Mouse (Mus musculus) stomach, embryonic 16.5 days (tissue): ENCODE measurements at regions not wholly inside any gene's neighbourhood (a gene's known extent, or its start where the extent isn't known, plus 50 kb on each side); places are given as distances from the start of the nearest gene placed in this dataset.

Experiments
- ATAC-seq: fragments of 200-750 bp; cut with Nextera tagmentation; 2 replicates; pipeline ENCODE4 v1.8.0; 2017; ENCODE audit warnings: moderate number of reproducible peaks, moderate TSS enrichment; ENCODE audit not compliant: insufficient read depth, low FRiP score
- H3K27ac ChIP-seq: fragments of 300-500 bp; sonication (generic); 2 replicates; pipeline ENCODE4 v1.5.1; 2014; ENCODE audit warnings: low read length
- H3K27me3 ChIP-seq: fragments of 300-500 bp; sonication (generic); 2 replicates; pipeline ENCODE4 v1.6.1; 2014; ENCODE audit warnings: low read length, control low read depth, mixed read lengths; ENCODE audit not compliant: control insufficient read depth, insufficient read depth
- H3K36me3 ChIP-seq: fragments of 300-500 bp; sonication (generic); 2 replicates; pipeline ENCODE4 v1.6.1; 2014; ENCODE audit warnings: low read length; ENCODE audit not compliant: control insufficient read depth, insufficient read depth
- H3K4me1 ChIP-seq: fragments of 300-500 bp; sonication (generic); 2 replicates; pipeline ENCODE4 v1.6.1; 2014; ENCODE audit warnings: low read length, control low read depth, mixed read lengths; ENCODE audit not compliant: control insufficient read depth, insufficient read depth
- H3K4me2 ChIP-seq: fragments of 300-500 bp; sonication (generic); 2 replicates; pipeline ENCODE4 v1.6.1; 2014; ENCODE audit warnings: low read depth, low read length, mixed read lengths
- H3K4me3 ChIP-seq: fragments of 300-500 bp; sonication (generic); replicated peaks from 2 replicates; pipeline ENCODE4 v1.5.1; 2014; ENCODE audit warnings: mild to moderate bottlenecking, low read length
- H3K9ac ChIP-seq: fragments of 300-500 bp; sonication (generic); 2 replicates; pipeline ENCODE4 v1.6.1; 2014; ENCODE audit warnings: low read length
- H3K9me3 ChIP-seq: fragments of 300-500 bp; sonication (generic); replicated peaks from 2 replicates; pipeline ENCODE4 v1.6.1; 2016; ENCODE audit warnings: low read length, control low read depth; ENCODE audit not compliant: control insufficient read depth
- WGBS: fragments of 180-500 bp; shearing (Covaris S2); extraction: QIAGEN DNeasy Blood & Tissue Kit; methylation state at CpG from one replicate; pipeline ENCODE4 v1.1.7; 2014; 5-methylcytosine and 5-hydroxymethylcytosine counted together

DNA sequence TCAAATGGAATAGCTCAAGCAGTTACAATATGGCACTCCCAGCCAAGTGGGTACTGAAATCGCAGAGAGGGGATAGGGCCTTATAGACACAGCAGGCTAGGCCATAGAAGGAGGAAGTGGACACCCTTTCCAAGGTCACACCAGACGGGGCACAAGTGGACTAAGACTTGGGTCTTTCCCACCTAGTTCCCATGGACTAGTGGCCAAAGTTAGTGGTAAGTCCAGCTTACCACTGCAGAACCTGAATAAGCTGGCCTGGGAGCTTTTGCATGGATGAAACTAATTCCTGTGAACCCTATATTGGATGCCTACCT is 216.8 kb upstream of the Spdye4c start:
- Histone ChIP-seq H3K9me3 (no peaks in the 10 kb centered on the region), H3K4me2 (no peak overlapping the region), H3K27ac (0 out of 2 replicates have a peak overlapping the region, but pooled peaks have one; percentile 10), H3K4me1 (peaks cover 3% of the 10 kb centered on the region; the same call in 1 of the 2 replicates), H3K4me3 (no peak overlapping the region), H3K9ac (no peak overlapping the region), H3K36me3 (no peaks in the 10 kb centered on the region), H3K27me3 (no peaks in the 10 kb centered on the region)
- WGBS: 88% methylated on average over 2 of the region's 2 CpGs
- ATAC-seq: no peak

- ATAC-seq: no peak
- H3K4me1 ChIP-seq: peaks cover 3% of the 10 kb centered on the region; the same call in 1 of the 2 replicates
- no peaks in the 10 kb centered on the region for H3K9me3 ChIP-seq
Observed at GRCm38 (mm10) chr2:128374926-128375325, 216.1 kb upstream of the Spdye4c start.

DNA sequence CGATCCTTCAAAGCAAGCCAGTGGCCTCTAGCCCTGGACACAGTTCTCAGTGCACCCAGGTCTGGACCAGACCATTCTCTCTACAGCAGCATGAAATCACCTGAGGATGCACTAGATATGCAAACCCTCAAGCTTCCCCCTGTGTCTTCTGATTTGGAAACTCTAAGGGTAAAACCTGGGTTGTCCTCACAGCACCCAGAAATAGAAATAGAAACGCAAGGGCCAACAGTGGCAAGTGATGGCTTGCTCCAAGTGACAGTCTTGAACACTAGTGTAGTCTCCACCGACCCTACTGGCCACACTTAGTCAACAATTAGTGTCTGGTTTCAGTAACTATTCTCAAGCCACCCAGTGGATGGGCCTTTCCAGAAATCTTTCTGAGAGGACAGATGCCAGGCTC is 215.2 kb upstream of the Spdye4c start:
- no peak for ATAC-seq
- H3K4me2 ChIP-seq: no peak overlapping the region
- H3K36me3 ChIP-seq: no peaks in the 10 kb centered on the region
- 86% methylated on average over 3 of the region's 3 CpGs for WGBS
- no peaks in the 10 kb centered on the region for H3K27me3 ChIP-seq
- H3K27ac ChIP-seq: no peak overlapping the region
- peaks cover 3% of the 10 kb centered on the region; the same call in 1 of the 2 replicates for H3K4me1 ChIP-seq
- H3K4me3 ChIP-seq: no peak overlapping the region
- H3K9ac ChIP-seq: no peak overlapping the region
- no peaks in the 10 kb centered on the region for H3K9me3 ChIP-seq

More at GRCm38 (mm10) chr2:128374926-128375325, 216.1 kb upstream of the Spdye4c start:
- Histone ChIP-seq H3K27ac (no peak overlapping the region), H3K9ac (no peak overlapping the region), H3K4me2 (no peak overlapping the region), H3K4me3 (no peak overlapping the region), H3K36me3 (no peaks in the 10 kb centered on the region), H3K27me3 (no peaks in the 10 kb centered on the region)
- 93% methylated on average over 5 of the region's 5 CpGs for WGBS

GRCm38 (mm10) chr2:128377176-128377575 is 213.8 kb upstream of the Spdye4c start:
- H3K9me3 ChIP-seq: no peaks in the 10 kb centered on the region
- H3K4me3 ChIP-seq: no peak overlapping the region
- no peak overlapping the region for H3K9ac ChIP-seq
- H3K4me1 ChIP-seq: peaks cover 3% of the 10 kb centered on the region; the same call in 1 of the 2 replicates
- ATAC-seq: peak; percentile 25; the same call in 1 of the 2 replicates
- no peak overlapping the region for H3K27ac ChIP-seq
- no peaks in the 10 kb centered on the region for H3K27me3 ChIP-seq
- no peak overlapping the region for H3K4me2 ChIP-seq
- no peaks in the 10 kb centered on the region for H3K36me3 ChIP-seq
- 64% methylated on average over 6 of the region's 6 CpGs for WGBS

- no peak for ATAC-seq
- Histone ChIP-seq H3K4me3 (no peak overlapping the region), H3K9me3 (no peaks in the 10 kb centered on the region), H3K4me2 (no peak overlapping the region), H3K36me3 (no peaks in the 10 kb centered on the region), H3K27me3 (no peaks in the 10 kb centered on the region), H3K27ac (no peak overlapping the region), H3K4me1 (peaks cover 3% of the 10 kb centered on the region; the same call in 1 of the 2 replicates), H3K9ac (no peak overlapping the region)
- 51% methylated on average over 10 of the region's 10 CpGs for WGBS
Observed at GRCm38 (mm10) chr2:128377680-128378079, 213.3 kb upstream of the Spdye4c start.

DNA sequence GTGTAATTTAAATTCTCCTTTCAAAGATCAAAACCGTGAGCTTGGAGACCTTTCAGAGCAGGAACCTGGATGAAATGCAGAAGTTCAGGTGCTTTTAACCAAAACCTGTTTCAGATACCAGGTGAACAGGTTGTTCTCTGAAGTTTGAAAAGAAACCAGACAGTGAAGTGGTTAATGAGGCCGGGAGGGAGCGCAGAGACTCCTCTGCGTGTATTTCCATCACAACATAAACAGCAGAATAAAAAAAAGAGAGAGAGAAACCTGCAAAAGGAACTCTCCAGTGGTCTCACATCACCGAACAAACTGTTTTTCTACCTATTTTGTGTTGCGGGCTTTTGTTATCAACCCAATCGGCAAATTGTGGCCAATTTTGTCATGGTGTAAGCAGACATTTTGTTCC is 212.6 kb upstream of the Spdye4c start:
- Histone ChIP-seq H3K27ac (no peak overlapping the region), H3K27me3 (no peaks in the 10 kb centered on the region), H3K9me3 (no peaks in the 10 kb centered on the region), H3K9ac (no peak overlapping the region), H3K4me2 (no peak overlapping the region), H3K4me3 (no peak overlapping the region), H3K4me1 (peaks cover 3% of the 10 kb centered on the region; the same call in 1 of the 2 replicates), H3K36me3 (no peaks in the 10 kb centered on the region)
- ATAC-seq: no peak
- WGBS: 61% methylated on average over 7 of the region's 7 CpGs

GRCm38 (mm10) chr2:128379151-128379550 is 211.9 kb upstream of the Spdye4c start:
- no peak overlapping the region; the same call in 1 of the 2 replicates for H3K9ac ChIP-seq
- no peaks in the 10 kb centered on the region for H3K9me3 ChIP-seq
- no peaks in the 10 kb centered on the region for H3K36me3 ChIP-seq
- H3K27ac ChIP-seq: no peak overlapping the region
- WGBS: 62% methylated on average over 8 of the region's 8 CpGs
- peaks cover 3% of the 10 kb centered on the region; the same call in 1 of the 2 replicates for H3K4me1 ChIP-seq
- no peaks in the 10 kb centered on the region for H3K27me3 ChIP-seq
- no peak for ATAC-seq
- H3K4me3 ChIP-seq: no peak overlapping the region
- H3K4me2 ChIP-seq: no peak overlapping the region

GRCm38 (mm10) chr2:128379554-128379953 is 211.5 kb upstream of the Spdye4c start:
- Histone ChIP-seq H3K4me2 (no peak overlapping the region), H3K9me3 (no peaks in the 10 kb centered on the region), H3K9ac (no peak overlapping the region; the same call in 1 of the 2 replicates)

GRCm38 (mm10) chr2:128380581-128380980 is 210.4 kb upstream of the Spdye4c start:
- H3K36me3 ChIP-seq: no peaks in the 10 kb centered on the region
- peaks cover 3% of the 10 kb centered on the region; the same call in 1 of the 2 replicates for H3K4me1 ChIP-seq
- WGBS: 55% methylated on average over 7 of the region's 7 CpGs
- H3K4me3 ChIP-seq: no peak overlapping the region
- no peak overlapping the region for H3K9ac ChIP-seq
- ATAC-seq: no peak
- H3K9me3 ChIP-seq: no peaks in the 10 kb centered on the region
- no peak overlapping the region for H3K4me2 ChIP-seq
- H3K27ac ChIP-seq: no peak overlapping the region
- no peaks in the 10 kb centered on the region for H3K27me3 ChIP-seq

More at GRCm38 (mm10) chr2:128379554-128379953, 211.5 kb upstream of the Spdye4c start:
- Histone ChIP-seq H3K4me1 (peaks cover 3% of the 10 kb centered on the region; the same call in 1 of the 2 replicates), H3K27me3 (no peaks in the 10 kb centered on the region), H3K36me3 (no peaks in the 10 kb centered on the region), H3K27ac (no peak overlapping the region), H3K4me3 (no peak overlapping the region)
- WGBS: 40% methylated on average over 8 of the region's 8 CpGs
- no peak for ATAC-seq
